Mouse (Mus musculus): Measurements from ENCODE around the gene Muc16.
A peak's percentile ranks its signal among the peaks of the same experiment; 100 is the strongest.

Muc16 gene

GRCm38 (mm10) chr9:18674480-18675154, at the start of gene Muc16:
Muc16 (minus strand) TSS chr9:18674530.
- no peak for DNase-seq

GRCm38 (mm10) chr9:18722712-18723099, 48.4 kb upstream of the Muc16 start:
- no peak for DNase-seq

GRCm38 (mm10) chr9:18721931-18722711, 47.8 kb upstream of the Muc16 start:
- DNase-seq: peak; percentile 3 to 12

- no peak for DNase-seq
Observed at GRCm38 (mm10) chr9:18721011-18721410, 46.7 kb upstream of the Muc16 start.

- DNase-seq: no peak
Observed at GRCm38 (mm10) chr9:18705628-18706027, 31.3 kb upstream of the Muc16 start.

- DNase-seq: no peak
Observed at GRCm38 (mm10) chr9:18598366-18598765, 76.0 kb downstream of the Muc16 start.

- DNase-seq: peak; percentile 2 to 7
Observed at GRCm38 (mm10) chr9:18508098-18508497, 166.2 kb downstream of the Muc16 start.

- no peak for DNase-seq
Observed at GRCm38 (mm10) chr9:18478168-18478567, 196.2 kb downstream of the Muc16 start, which contains the start of the genes Zfp558 and Mbd3l1. Zfp558 (minus strand) TSS chr9:18478268. Mbd3l1 (plus strand) TSS chr9:18478359.

- DNase-seq: peak; percentile 83 to 87
Observed at GRCm38 (mm10) chr9:18473324-18474128, 200.8 kb downstream of the Muc16 start.

- no peak for DNase-seq
Observed at GRCm38 (mm10) chr9:18468005-18468404, 206.3 kb downstream of the Muc16 start.

- DNase-seq: no peak
Observed at GRCm38 (mm10) chr9:18467350-18467749, 207.0 kb downstream of the Muc16 start.

GRCm38 (mm10) chr9:18456520-18456919, 217.8 kb downstream of the Muc16 start:
- no peak for DNase-seq

All from kidney, postnatal 4 days (tissue).